Mouse (Mus musculus): ENCODE measurements at regions not wholly inside any gene's neighbourhood (a gene's known extent, or its start where the extent isn't known, plus 50 kb on each side); places are given as distances from the start of the nearest gene placed in this dataset.

GRCm38 (mm10) chr16:26181716-26182115 lies 76.1 kb upstream of the P3h2 start:
- ATAC-seq (ENCODE audit: insufficient number of reproducible peaks, low FRiP score, low TSS enrichment), result no peak

- no peak for ATAC-seq (ENCODE audit: insufficient number of reproducible peaks, low FRiP score, low TSS enrichment)
These were observed 65.9 kb upstream of the P3h2 start for GRCm38 (mm10) chr16:26171441-26171840.

GRCm38 (mm10) chr16:26169382-26169781 lies 63.8 kb upstream of the P3h2 start:
- ATAC-seq (ENCODE audit: insufficient number of reproducible peaks, low FRiP score, low TSS enrichment), result no peak

- ATAC-seq (ENCODE audit: insufficient number of reproducible peaks, low FRiP score, low TSS enrichment), result no peak
These were observed 62.6 kb upstream of the P3h2 start for GRCm38 (mm10) chr16:26168216-26168615.

- no peak for ATAC-seq (ENCODE audit: insufficient number of reproducible peaks, low FRiP score, low TSS enrichment)
These were observed 58.5 kb upstream of the P3h2 start for GRCm38 (mm10) chr16:26164066-26164465.

- ATAC-seq (ENCODE audit: insufficient number of reproducible peaks, low FRiP score, low TSS enrichment), result no peak
These were observed 57.8 kb upstream of the P3h2 start for GRCm38 (mm10) chr16:26163401-26163800.

- ATAC-seq (ENCODE audit: insufficient number of reproducible peaks, low FRiP score, low TSS enrichment), result no peak
These were observed 52.0 kb upstream of the P3h2 start for GRCm38 (mm10) chr16:26157606-26158005.

All from cerebellum, adult (tissue).